Mouse (Mus musculus) megakaryocyte, adult 5-6 weeks (primary cell): ENCODE results near the gene Gramd4. TPM values are rescaled to one million over a fixed set of nuclear protein-coding genes. Genes with fewer than 3 reads are reported as not detected.
"Not testable (repeated sequence)": the region's sequence is repeated elsewhere in the genome, so short reads cannot be mapped to it uniquely, and the experiment has no call there.

Source experiments
- ATAC-seq: 2 replicates; pipeline ENCODE4 v1.8.0; 2016; ENCODE audit warnings: mild to moderate bottlenecking, inconsistent platforms; ENCODE audit not compliant: poor library complexity, severe bottlenecking
- total RNA-seq, 2 experiments: library from RNA; stranded (forward) in 1 of 2; stranded (reverse) in 1 of 2; fragments of 153-499, 151-499 nt in 1 of 2; fragments of 221-1000, 200-1000 nt in 1 of 2; gene quantifications; 2 replicates each; pipeline versions ENCODE4 v1.2.3 to v1.2.4; 2015 to 2017

The Gramd4 gene
- total RNA-seq, 2 experiments from 2014 or later, result 13.1 to 46.0 TPM

DNA sequence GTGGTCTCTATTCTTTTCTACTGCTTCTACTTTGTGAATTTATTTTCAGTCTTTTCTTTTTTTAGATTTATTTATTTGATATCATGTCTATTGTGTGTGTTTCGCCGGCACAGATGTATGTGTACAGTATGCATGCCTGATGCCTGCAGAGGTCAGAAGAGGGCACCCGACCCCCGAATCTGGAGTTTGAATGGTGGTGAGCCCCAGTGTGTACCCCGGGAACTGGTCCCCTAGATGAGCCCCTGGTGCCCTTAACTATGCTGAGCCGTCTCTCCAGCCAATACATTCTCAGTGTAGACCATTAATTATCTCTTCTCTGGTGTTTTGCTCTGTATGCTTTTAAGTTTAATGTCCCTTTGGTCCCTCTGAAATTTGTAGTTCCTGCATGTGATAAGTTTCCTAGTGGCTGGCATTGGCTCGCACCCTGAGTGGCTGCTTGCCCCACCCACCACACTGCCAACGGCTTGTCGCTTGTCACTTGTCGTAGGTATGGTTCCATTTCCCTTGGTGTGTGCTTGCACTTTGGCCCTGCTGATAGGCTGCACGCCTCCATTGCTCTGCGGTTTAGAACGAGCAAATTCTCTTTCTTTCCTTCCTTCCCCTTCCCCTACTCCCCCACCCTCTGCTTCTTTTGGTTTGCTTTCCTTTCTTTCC, 31.7 kb downstream of the Gramd4 start:
- ATAC-seq, result no peak

DNA sequence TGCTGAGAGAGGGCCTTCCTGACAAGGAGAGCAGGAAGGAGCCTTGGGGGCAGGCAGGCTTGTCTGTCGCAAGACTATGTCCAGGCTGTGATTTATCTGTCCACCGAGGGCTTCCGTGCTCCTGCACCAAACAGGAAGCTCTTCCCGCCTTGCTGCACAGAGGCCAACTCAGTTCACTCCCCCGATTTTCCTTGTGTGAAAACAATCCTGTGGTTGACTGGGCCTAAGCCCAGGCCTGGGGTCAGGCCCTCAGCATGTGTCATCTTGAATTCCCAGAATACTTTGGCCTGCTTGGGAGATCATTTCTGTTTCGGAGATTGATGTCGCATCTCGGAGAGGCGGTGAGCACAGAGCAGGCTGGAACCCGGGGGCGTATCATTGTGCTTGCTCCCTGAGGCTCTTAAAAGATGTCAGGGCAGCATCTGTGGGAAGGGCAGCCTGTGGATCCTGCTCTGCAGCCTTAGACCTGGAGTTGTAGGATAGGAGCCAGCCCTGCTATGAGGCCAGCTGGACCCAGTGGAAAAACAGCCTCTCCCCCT, 32.6 kb downstream of the Gramd4 start:
- ATAC-seq, result no peak

DNA sequence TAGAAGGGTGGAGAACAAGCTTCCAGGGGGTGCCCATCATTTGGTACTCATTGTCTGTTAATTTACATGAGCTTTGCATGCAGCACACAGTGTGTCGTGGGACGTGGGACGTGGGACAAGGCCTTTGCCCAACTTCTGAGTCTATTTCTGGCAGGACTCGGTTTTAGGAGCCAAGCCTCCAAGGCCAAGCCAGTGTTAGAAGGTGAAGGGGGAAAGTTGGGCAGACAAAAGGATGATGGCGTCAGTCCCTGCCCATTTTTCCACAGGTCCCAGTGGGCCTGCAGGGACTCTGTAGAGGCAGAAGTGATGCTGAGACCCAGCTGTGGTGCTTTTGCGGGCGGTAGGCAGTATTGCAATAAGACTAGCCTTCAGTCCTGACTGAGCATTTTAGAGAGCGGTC, 33.1 kb downstream of the Gramd4 start:
- ATAC-seq, result no peak

DNA sequence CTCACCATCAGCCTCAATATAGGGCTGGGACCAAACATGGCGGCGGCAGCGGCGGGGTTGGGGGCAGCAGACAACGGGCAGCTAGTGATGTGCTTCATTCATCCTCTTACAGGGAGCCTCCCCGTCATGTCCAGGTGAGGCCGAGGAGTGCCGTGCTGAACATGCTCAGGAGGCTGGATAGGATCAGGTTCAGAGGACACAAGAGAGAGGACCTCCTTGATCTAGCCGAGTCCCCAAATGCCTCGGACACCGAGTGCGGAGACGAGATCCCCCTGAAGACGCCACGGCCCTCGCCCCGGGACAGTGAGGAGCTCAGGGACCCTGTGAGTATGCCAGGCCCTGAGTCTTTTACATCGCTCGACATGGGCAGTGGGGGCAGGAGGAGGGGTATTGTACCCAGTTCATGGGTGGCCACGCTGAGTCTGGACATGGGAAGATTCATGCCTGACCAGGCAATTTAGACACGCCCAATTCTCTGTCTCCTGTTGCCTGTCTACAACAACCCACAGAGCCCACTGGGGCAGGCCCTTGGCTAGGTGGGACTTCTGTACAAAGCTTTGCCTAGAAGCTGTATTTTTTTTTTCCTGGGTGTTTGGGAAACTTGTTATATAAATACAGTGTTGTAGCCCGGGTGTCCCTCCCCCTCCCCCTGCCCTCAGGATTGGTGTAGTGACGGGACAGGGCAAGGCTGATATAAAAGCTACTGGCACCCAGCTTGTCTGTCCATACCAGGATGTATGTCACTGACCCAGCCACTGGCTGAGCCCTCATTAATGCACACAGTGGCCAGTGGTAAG, 33.9 kb downstream of the Gramd4 start:
- no peak for ATAC-seq

DNA sequence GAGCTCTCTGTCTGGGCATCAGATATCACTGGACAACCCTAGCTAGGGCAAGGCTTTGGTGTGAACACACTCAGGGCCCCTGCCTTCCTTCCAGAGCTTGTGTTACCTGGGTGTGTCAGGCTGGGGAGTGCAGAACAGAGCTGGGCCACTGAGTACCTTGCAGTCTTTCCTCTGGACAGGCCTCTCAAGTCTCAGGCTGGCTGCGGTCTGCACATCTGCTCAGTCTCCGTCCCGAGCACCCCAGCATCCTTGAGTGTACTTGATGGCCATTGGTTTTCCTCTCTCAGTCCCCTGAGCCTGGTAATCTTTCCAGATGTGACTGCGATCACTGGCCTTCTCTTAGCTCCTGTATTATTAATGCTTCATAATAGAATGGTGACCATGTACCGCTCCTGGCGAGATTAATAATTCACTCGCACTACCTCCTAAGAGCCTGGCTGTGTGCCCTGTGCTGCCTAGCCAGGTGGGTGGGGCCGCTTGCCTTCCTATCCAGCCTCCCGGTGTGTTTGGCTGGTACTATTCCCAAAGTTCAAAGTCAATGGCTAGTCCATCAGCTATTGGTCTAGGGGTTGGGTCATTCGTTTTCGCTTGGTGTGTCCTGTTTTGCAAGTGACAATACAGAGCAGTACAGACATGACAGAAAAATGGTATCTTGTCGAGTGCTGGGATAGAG, 34.6 kb downstream of the Gramd4 start:
- no peak for ATAC-seq

DNA sequence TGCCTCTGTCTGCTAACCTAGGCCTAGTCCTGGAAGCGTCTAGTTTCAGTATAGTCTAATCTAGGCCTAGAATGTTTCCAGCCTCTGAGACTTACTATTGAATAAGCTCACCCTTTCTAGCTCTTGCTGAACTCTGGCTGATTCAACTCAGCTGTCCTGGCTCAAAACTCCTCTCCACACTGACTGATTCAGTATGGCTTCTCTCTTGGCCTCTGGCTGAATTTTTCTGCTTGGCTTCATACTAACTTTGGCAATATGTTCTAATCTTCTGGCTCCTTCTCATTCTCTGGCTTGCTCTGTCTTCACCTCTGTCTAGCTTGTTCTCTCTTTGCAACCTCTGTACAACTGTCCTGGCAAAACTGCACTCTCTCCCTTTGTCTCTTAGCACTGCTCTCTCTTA, 35.7 kb downstream of the Gramd4 start:
- ATAC-seq, result no peak

- ATAC-seq, result no peak
Measured at GRCm38 (mm10) chr15:86094324-86095121, 37.0 kb downstream of the Gramd4 start.

DNA sequence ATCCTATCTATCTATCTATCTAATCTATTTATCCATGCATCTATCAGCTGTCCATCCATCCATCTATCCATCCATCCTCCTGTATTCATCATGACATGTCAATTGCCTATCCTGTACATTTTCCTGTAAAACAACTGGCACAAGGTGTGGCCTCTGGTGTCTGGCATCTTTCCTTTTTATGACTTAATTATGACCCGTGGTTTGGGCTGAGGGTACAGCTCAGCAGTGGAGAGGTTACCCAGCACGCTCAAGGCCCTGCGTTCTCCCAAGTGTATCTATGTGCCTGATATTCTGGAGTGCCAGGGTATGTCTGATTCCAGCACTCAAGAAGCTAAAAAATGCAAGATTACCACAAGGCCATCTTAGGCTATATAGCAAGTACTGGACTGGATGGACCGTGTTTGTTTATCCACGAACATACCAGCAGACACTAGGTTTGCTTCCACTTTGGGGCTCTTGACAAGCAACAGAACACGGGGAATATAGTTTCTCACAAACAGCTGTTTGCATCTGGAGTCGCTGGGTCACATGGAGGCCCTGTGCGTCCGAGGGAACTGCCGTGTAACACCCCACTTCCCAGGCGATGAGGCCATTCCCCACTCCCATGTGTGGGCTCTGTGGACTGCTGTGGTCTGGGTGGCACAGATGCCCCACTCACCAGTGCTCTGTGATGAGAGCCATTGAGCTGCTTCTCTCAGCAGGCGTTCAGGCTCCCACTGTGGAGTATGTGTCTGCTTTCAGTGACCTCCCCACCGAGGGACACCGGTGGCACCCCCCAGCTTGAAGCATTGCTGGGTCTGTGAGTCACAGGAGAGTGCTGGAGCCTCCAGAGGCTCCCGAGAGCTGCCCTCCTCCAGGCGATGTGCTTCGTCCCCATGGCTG, 38.5 kb downstream of the Gramd4 start:
- ATAC-seq, result no peak

- ATAC-seq, result not testable (repeated sequence)
Measured at GRCm38 (mm10) chr15:86096604-86097020, 39.1 kb downstream of the Gramd4 start.

DNA sequence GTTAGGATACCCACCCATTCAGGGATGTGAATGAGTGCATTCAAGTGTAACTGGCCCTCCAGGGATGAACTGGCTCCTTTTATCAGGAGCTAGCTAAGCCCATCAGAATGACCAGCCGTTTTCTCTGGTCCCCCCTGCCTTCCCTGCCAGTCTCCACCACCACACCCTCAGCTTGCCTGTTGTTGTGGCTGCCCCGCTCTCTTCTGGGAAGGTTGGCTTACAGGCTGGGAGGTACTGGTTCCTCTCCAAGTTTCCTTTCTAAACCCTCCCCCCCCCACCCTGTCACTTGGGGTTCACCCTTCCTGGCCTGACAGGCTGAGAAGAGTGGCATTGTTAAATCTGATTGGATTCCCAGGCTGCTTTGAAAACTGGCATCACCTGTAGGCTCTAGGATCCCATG, 40.4 kb downstream of the Gramd4 start:
- ATAC-seq, result no peak

GRCm38 (mm10) chr15:86101585-86101984, 44.1 kb downstream of the Gramd4 start:
- ATAC-seq, result no peak

DNA sequence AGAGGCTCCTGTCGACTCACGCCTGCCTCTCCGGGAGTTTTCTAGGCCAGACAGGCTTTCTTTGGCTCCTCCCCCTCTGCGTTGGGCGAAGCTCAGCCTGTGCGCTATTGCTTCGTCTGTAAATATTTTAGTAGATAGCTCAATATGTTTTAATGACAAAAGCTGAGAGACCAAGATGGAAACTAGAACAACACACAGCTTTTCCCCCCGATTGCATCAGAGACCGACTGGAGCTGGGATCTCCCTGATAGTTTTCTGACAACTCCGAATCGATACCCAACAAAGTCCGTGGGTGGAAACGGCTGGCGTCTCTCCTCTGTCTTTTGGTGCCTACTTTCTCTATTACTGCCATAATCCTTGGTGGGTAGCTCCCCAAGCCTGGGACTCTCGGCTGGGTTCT, 44.8 kb downstream of the Gramd4 start:
- no peak for ATAC-seq

- peak; percentile 14 for ATAC-seq
Measured at GRCm38 (mm10) chr15:86104401-86105344, 47.2 kb downstream of the Gramd4 start.

- peak; percentile 48 for ATAC-seq
Measured at GRCm38 (mm10) chr15:86105345-86105697, 47.8 kb downstream of the Gramd4 start.

GRCm38 (mm10) chr15:86105751-86106150, 48.3 kb downstream of the Gramd4 start:
- no peak for ATAC-seq

DNA sequence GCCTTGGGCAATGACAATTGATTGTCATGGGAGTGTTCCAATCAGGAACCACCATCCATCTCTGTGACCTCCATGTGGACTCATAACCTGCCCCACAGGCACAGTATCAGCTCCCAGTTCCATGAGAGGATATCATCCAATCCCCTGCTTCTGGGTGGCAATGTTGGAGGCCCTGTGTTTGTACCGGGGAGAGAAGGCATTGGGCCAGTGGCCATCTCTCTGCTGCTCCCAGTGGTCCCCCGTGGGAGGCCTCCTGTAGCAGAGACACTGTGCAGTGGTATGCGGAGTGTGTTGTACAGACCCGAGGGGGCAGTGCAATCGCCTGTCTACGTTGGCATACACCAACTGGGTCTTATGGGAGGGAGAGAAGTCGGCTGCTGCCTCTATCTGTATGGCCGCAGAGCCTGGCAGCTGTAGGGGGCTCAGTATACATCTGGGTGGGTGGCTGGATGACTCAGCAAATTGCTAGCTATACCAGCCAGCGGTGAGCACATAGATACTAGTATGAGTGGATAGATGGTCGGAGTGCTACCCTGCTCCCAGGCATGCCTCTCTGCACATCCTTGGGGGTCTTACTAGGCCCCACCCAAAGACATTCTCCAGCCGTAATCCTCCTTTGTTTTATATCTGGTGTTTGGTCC, 50.5 kb downstream of the Gramd4 start:
- ATAC-seq, result no peak

GRCm38 (mm10) chr15:86109245-86109644, 51.8 kb downstream of the Gramd4 start:
- no peak for ATAC-seq

DNA sequence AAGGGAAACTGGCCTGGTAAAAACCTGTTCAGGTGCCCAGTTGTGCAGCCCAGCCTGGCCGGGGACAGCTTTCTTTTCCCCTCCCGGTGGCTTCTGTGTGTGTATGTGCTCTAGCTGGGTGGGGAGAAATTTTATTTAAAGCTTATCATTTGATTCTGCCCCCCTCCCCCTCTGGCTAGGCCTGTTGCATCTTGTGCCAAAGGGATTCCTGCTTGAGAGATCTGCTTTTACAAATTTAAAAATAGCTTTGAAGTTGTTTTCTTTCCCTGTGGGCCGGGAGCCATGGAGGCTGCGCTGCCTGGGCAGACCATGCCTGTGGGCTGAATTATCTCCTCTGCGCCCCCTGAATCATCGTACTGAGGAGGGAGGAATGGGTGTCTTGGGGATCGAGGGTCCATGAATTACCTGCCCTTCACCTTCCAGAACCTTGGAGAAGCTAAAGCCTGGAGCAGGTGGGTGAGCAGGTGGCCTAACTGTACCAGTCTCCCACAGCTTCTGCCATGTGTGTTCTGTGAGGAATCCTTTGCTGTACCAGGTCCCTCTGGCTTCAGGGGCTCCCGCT, 52.2 kb downstream of the Gramd4 start:
- ATAC-seq, result no peak
